Mouse (Mus musculus): ENCODE measurements around the gene En2. TPM values are rescaled to one million over a fixed set of nuclear protein-coding genes. Genes with fewer than 3 reads are reported as not detected.

En2 gene
- total and polyA plus RNA-seq, 3 experiments = 0.05 TPM; not detected in 2

DNA sequence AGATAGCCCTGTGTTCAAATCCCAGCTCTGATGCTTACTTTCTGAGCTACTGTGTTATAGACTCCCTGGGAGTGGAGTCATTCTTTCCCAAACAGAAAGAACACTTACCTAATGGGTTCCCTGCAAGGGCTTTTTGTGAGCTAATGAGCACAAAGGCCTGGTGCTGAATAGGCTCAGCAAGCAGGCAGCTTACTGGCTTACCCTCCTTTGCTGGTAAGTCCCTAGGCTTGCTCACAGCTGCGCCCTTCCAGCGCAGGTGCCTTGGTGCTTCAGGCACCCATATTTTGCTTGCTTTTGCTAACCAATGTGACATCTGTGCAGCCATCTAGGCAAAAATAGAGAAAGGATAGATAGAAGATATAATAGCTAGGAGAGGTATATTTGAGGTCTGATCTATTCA is 11.1 kb downstream of the En2 start:
- no peak overlapping the region for H3K4me3 ChIP-seq
- no peak for DNase-seq
- intact Hi-C loops (cut with DNase I) = no loop called here
- H3K36me3 ChIP-seq (ENCODE audit: control insufficient read depth, insufficient read depth, low read length) = no peaks in the 10 kb centered on the region
- H3K4me1 ChIP-seq (ENCODE audit: control insufficient read depth, insufficient read depth, low read length) = no peaks in the 10 kb centered on the region
- 13% methylated on average over 2 of the region's 2 CpGs for WGBS
- no peak overlapping the region for H3K27ac ChIP-seq
- no peaks in the 10 kb centered on the region for H3K79me2 ChIP-seq (replicated peaks; ENCODE audit: control insufficient read depth, insufficient read depth, low read length)
- H3K9ac ChIP-seq (ENCODE audit: low read depth, low read length) = no peak overlapping the region
- peaks cover 4% of the 10 kb centered on the region for H3K27me3 ChIP-seq (ENCODE audit: control insufficient read depth, insufficient read depth, low read length)
- TF ChIP-seq EP300 (IDR thresholded peaks at IDR 0.05; ENCODE audit: insufficient read depth, low read depth, low read length) (no peak), POLR2A (IDR thresholded peaks at IDR 0.05; ENCODE audit: insufficient read depth, low read depth, low read length) (no peak), CTCF (IDR thresholded peaks at IDR 0.05) (no peak)

DNA sequence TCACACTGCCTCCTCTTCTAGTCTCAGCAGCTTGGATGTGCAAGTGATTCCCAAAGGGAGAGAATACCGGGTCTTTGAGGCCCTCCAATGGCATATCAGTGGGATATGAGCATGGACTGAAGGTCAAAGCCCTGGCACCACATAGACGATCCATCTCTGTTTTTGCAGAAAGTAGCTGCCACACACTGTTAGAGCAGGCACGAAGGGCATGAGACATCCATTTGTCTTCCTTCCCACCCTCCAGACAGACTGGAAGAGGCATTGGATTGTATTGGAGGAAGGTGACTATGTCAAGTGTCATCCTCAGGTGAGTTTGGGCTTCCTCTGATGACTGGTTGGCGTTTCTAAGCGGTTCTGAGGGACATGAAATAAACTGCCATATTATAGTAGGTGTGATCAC is 12.8 kb downstream of the En2 start:
- 37% methylated on average over 5 of the region's 5 CpGs for WGBS
- Histone ChIP-seq H3K4me3 (no peak overlapping the region), H3K79me2 (replicated peaks; ENCODE audit: control insufficient read depth, insufficient read depth, low read length) (no peaks in the 10 kb centered on the region), H3K27ac (no peak overlapping the region), H3K36me3 (ENCODE audit: control insufficient read depth, insufficient read depth, low read length) (no peaks in the 10 kb centered on the region), H3K4me1 (ENCODE audit: control insufficient read depth, insufficient read depth, low read length) (no peaks in the 10 kb centered on the region), H3K9ac (ENCODE audit: low read depth, low read length) (no peak overlapping the region), H3K27me3 (ENCODE audit: control insufficient read depth, insufficient read depth, low read length) (peaks cover 4% of the 10 kb centered on the region; the same call in 1 of the 2 replicates)
- DNase-seq = no peak
- TF ChIP-seq CTCF (IDR thresholded peaks at IDR 0.05) = no peak
- no peak for TF ChIP-seq EP300 (IDR thresholded peaks at IDR 0.05; ENCODE audit: insufficient read depth, low read depth, low read length)
- no peak for TF ChIP-seq POLR2A (IDR thresholded peaks at IDR 0.05; ENCODE audit: insufficient read depth, low read depth, low read length)
- intact Hi-C loops (cut with DNase I) = no loop called here

DNA sequence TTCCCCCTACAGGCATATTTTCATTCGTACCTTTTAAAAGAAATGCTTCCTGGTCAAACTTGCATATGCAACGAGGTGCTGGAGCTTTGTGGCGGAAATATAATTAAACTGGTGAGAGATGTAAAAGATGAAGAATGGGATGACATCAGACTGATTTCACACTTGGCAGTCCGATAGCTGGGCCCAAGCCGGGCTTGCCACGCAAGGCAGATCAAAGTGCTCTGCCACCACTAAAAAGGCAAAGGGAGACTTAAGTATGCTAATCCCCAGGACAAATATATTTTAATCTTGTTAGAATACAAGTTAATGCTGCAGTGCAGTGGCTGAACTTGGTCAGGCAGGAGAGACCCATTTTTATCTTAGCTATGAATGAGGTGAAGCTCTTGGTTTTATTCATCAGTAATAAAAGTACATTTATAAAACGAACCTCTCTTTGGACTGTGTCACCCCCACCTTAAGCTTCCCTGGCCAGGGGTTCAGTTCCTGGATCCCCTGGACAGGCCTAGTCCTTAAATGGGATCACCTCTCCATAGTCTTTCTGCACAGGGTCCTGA is 13.8 kb downstream of the En2 start:
- intact Hi-C loops (cut with DNase I) = no loop called here
- Histone ChIP-seq H3K27me3 (ENCODE audit: control insufficient read depth, insufficient read depth, low read length) (peaks cover 4% of the 10 kb centered on the region; the same call in 1 of the 2 replicates), H3K27ac (no peak overlapping the region), H3K36me3 (ENCODE audit: control insufficient read depth, insufficient read depth, low read length) (no peaks in the 10 kb centered on the region), H3K4me3 (no peak overlapping the region), H3K4me1 (ENCODE audit: control insufficient read depth, insufficient read depth, low read length) (no peaks in the 10 kb centered on the region), H3K79me2 (replicated peaks; ENCODE audit: control insufficient read depth, insufficient read depth, low read length) (no peaks in the 10 kb centered on the region), H3K9ac (ENCODE audit: low read depth, low read length) (no peak overlapping the region)
- TF ChIP-seq CTCF (IDR thresholded peaks at IDR 0.05) (no peak), EP300 (IDR thresholded peaks at IDR 0.05; ENCODE audit: insufficient read depth, low read depth, low read length) (no peak), POLR2A (IDR thresholded peaks at IDR 0.05; ENCODE audit: insufficient read depth, low read depth, low read length) (no peak)
- WGBS = 49% methylated on average over 7 of the region's 7 CpGs
- DNase-seq = no peak

DNA sequence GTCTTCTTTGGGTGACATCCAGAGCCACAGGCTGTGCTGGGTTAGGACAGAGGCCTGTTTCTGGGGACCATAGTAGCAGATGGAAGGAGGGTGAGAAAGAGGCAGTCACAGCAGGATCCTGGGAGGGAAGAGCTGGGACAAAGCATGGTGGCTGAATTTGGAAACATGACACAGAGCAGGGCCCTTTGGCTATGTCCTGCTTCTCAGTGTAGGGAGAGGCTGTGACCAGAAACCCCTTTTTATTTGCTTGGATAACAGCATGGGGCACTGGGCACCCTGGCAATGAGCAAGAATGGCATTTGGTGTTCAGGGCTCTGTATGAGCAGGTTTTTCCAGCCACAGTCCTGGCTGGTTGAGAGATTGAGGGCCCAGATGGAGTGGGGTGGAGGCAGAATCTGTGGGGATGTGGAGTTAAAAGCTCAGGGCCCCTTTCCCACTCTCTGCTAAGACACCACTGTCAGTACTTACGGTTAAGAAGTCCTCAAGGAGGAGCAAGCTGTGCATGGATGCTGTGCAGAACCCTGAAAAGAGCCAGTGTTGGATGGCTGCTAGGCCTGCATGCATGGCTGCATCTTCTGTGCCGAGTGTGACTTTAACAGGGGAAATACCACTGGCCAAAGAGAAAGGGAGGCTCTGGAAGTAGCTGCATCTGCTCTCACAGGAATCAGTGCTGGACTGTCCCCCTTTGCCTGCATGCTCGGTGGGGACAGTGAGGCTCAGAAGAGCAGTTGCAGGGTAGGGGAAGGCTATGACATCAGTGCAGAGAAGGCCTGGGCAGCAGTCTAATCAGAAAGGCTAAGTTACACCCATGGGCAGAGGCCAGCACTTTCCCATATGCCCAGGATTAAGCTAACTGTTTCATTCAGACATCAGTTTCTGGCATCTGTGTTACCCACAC is 26.0 kb downstream of the En2 start:
- H3K36me3 ChIP-seq (ENCODE audit: control insufficient read depth, insufficient read depth, low read length) = no peaks in the 10 kb centered on the region
- intact Hi-C loops (cut with DNase I) = no loop called here
- TF ChIP-seq POLR2A (IDR thresholded peaks at IDR 0.05; ENCODE audit: insufficient read depth, low read depth, low read length) = no peak
- TF ChIP-seq EP300 (IDR thresholded peaks at IDR 0.05; ENCODE audit: insufficient read depth, low read depth, low read length) = no peak
- no peak for TF ChIP-seq CTCF (IDR thresholded peaks at IDR 0.05)
- no peak overlapping the region for H3K9ac ChIP-seq (ENCODE audit: low read depth, low read length)
- no peak overlapping the region for H3K27ac ChIP-seq
- DNase-seq = no peak
- H3K79me2 ChIP-seq (replicated peaks; ENCODE audit: control insufficient read depth, insufficient read depth, low read length) = no peaks in the 10 kb centered on the region
- H3K27me3 ChIP-seq (ENCODE audit: control insufficient read depth, insufficient read depth, low read length) = no peaks in the 10 kb centered on the region
- no peaks in the 10 kb centered on the region for H3K4me1 ChIP-seq (ENCODE audit: control insufficient read depth, insufficient read depth, low read length)
- H3K4me3 ChIP-seq = no peak overlapping the region
- 58% methylated on average over 3 of the region's 3 CpGs for WGBS

DNA sequence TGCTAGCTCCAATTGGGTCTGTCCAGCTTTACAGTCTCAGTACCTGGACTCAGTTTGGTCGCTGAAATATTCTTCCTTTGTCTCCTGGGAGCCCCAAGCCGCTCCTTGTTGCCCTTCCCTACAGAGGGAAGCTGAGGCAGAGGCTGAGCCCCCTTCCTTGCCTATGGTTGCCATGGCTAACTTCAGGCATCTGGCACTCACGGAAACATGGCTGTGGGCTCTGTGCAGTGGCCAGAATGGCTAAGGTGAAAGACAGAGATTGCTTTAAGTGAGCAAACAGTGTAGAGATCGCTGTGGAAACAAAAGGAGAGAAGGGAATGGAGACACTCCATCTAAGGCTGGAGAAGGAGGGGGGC is 26.6 kb downstream of the En2 start:
- no peak overlapping the region for H3K27ac ChIP-seq
- H3K9ac ChIP-seq (ENCODE audit: low read depth, low read length) = no peak overlapping the region
- H3K27me3 ChIP-seq (ENCODE audit: control insufficient read depth, insufficient read depth, low read length) = no peaks in the 10 kb centered on the region
- no peak overlapping the region for H3K4me3 ChIP-seq
- intact Hi-C loops (cut with DNase I) = no loop called here
- H3K4me1 ChIP-seq (ENCODE audit: control insufficient read depth, insufficient read depth, low read length) = no peaks in the 10 kb centered on the region
- no peak for DNase-seq
- WGBS = 57% methylated on average over 4 of the region's 4 CpGs
- H3K36me3 ChIP-seq (ENCODE audit: control insufficient read depth, insufficient read depth, low read length) = no peaks in the 10 kb centered on the region
- H3K79me2 ChIP-seq (replicated peaks; ENCODE audit: control insufficient read depth, insufficient read depth, low read length) = no peaks in the 10 kb centered on the region
- TF ChIP-seq POLR2A (IDR thresholded peaks at IDR 0.05; ENCODE audit: insufficient read depth, low read depth, low read length) (no peak), EP300 (IDR thresholded peaks at IDR 0.05; ENCODE audit: insufficient read depth, low read depth, low read length) (no peak)

DNA sequence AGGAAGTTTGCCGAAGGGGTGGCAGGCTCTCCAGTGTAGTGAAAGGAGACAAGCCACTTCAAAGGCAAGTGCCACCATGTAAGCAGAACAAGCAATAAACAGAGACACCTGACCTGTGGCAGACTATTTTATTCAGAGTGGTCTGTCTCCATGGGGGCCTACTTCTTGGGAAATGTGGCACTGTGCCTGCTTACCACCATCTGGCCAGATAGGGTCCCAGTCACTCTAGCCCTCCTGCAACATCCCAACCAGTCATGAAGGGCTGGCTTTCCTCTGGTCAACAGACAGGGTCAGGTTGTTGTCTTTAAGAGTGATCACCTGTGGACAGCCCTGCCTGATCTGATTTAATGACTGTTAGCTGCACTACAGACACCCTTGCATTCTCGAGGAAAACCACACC is 30.0 kb downstream of the En2 start:
- Histone ChIP-seq H3K27me3 (ENCODE audit: control insufficient read depth, insufficient read depth, low read length) (no peaks in the 10 kb centered on the region), H3K27ac (no peak overlapping the region), H3K4me1 (ENCODE audit: control insufficient read depth, insufficient read depth, low read length) (no peaks in the 10 kb centered on the region), H3K4me3 (no peak overlapping the region), H3K79me2 (replicated peaks; ENCODE audit: control insufficient read depth, insufficient read depth, low read length) (no peaks in the 10 kb centered on the region), H3K9ac (ENCODE audit: low read depth, low read length) (no peak overlapping the region), H3K36me3 (ENCODE audit: control insufficient read depth, insufficient read depth, low read length) (no peaks in the 10 kb centered on the region)
- TF ChIP-seq CTCF (IDR thresholded peaks at IDR 0.05) (no peak), EP300 (IDR thresholded peaks at IDR 0.05; ENCODE audit: insufficient read depth, low read depth, low read length) (no peak), POLR2A (IDR thresholded peaks at IDR 0.05; ENCODE audit: insufficient read depth, low read depth, low read length) (no peak)
- no peak for DNase-seq
- 53% methylated on average over 2 of the region's 2 CpGs for WGBS
- intact Hi-C loops (cut with DNase I) = no loop called here
